ENCODE assay signal across 10 mouse cellular contexts in the genomic region with DNA sequence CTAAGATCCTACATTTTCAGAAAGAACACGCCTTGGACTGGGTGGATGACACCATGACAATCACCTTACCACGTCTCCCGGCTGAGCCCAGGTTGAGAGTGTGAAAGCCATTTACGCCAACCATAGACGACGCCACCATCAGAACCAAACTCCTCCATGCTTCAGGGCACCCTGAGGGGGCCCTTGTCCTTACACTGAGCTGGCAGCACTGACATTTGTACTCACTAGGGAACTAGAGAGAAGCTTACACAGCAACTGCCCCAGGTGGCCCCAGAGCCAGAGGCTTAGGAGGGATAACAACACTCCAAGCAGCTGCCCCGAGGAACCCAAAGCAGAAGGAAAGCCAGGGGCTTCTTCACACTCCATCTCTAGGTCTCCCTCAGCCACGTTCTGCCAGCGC. TPM values are rescaled to one million over a fixed set of nuclear protein-coding genes. Genes with fewer than 3 reads are reported as not detected.
DNase-seq lines count a peak whose midpoint lies in the region; ATAC-seq and TF ChIP-seq lines count a peak whose summit lies in the region.
"Had no signal": no experiment of that assay in that cellular context is flagged by ENCODE, and none has a peak within 500 bp of the region (broad histone marks: within the 10 kb centered on the region; RNA-seq: fewer than 3 reads in every experiment).

No protein-coding gene starts in this region.

- no peak for DNase-seq in forebrain, embryonic 11.5 days (ENCODE audit: low spot score)
- DNase-seq in forebrain, embryonic 14.5 days (ENCODE audit: low spot score), result no peak
- no peak for DNase-seq in lung, embryonic 14.5 days
- no peak for DNase-seq in lung, postnatal 10 days
- DNase-seq in adrenal gland, adult 8-10 months, result no peak
- no peak for DNase-seq in left cerebral cortex, postnatal 10 days (ENCODE audit: extremely low spot score in 1 of 2, low spot score in 2 of 2)
- DNase-seq: cerebellum, adult 18-20 months had no signal

- no peak for ATAC-seq in forebrain, embryonic 11.5 days (replicated peaks; ENCODE audit: low FRiP score)
- no peak for ATAC-seq in forebrain, embryonic 14.5 days
- ATAC-seq in lung, embryonic 14.5 days (ENCODE audit: insufficient read depth), result no peak
- no peak for ATAC-seq in hindbrain, embryonic 16.5 days
- no peak for ATAC-seq in neural tube, embryonic 13.5 days (ENCODE audit: low read depth)

- H3K4me3 ChIP-seq in forebrain, embryonic 11.5 days (ENCODE audit: low read depth, low read length), result peak overlapping the region; percentile 1; the same call in 1 of the 2 replicates
- H3K4me3 ChIP-seq in forebrain, embryonic 14.5 days (ENCODE audit: low read depth, low read length), result no peak overlapping the region
- peak overlapping the region; percentile 85; the same call in 1 of the 2 replicates for H3K4me3 ChIP-seq in lung, embryonic 14.5 days (ENCODE audit: low read depth, low read length)
- H3K4me3 ChIP-seq in hindbrain, embryonic 16.5 days (ENCODE audit: low read length), result no peak overlapping the region
- no peak overlapping the region for H3K4me3 ChIP-seq in neural tube, embryonic 13.5 days
- H3K4me3 ChIP-seq: layer of hippocampus, adult 2 months had no signal

- no peak overlapping the region for H3K27ac ChIP-seq in forebrain, embryonic 11.5 days (ENCODE audit: low read depth, low read length)
- H3K27ac ChIP-seq in forebrain, embryonic 14.5 days (ENCODE audit: low read depth, low read length), result no peak overlapping the region
- H3K27ac ChIP-seq in lung, embryonic 14.5 days (ENCODE audit: low read depth), result peak overlapping the region; percentile 95
- no peak overlapping the region for H3K27ac ChIP-seq in hindbrain, embryonic 16.5 days (ENCODE audit: low read depth, low read length)
- H3K27ac ChIP-seq in neural tube, embryonic 13.5 days (replicated peaks), result 0 out of 2 replicates have a peak overlapping the region, but pooled peaks have one; percentile 92
- H3K27ac ChIP-seq: layer of hippocampus, adult 2 months had no signal

- TF ChIP-seq CTCF in lung, embryonic 14.5 days (IDR thresholded peaks at IDR 0.05; ENCODE audit: low read depth), result no peak

- intact Hi-C loops in left cerebral cortex, postnatal 10 days (cut with DNase I), result no loop called here

- H3K27me3 ChIP-seq in forebrain, embryonic 11.5 days (ENCODE audit: control insufficient read depth, insufficient read depth, low read length), result no peaks in the 10 kb centered on the region
- no peaks in the 10 kb centered on the region for H3K27me3 ChIP-seq in forebrain, embryonic 14.5 days (replicated peaks; ENCODE audit: control insufficient read depth, insufficient read depth, low read length)
- H3K27me3 ChIP-seq in lung, embryonic 14.5 days (ENCODE audit: insufficient read depth, low read length), result no peaks in the 10 kb centered on the region
- no peaks in the 10 kb centered on the region for H3K27me3 ChIP-seq in hindbrain, embryonic 16.5 days (replicated peaks; ENCODE audit: control insufficient read depth, insufficient read depth, low read length)
- no peaks in the 10 kb centered on the region for H3K27me3 ChIP-seq in neural tube, embryonic 13.5 days

- 70% methylated on average over 9 of the region's 9 CpGs for WGBS in forebrain, embryonic 11.5 days
- WGBS in forebrain, embryonic 14.5 days, result 65% methylated on average over 9 of the region's 9 CpGs
- 63% methylated on average over 9 of the region's 9 CpGs for WGBS in lung, embryonic 14.5 days
- WGBS in hindbrain, embryonic 16.5 days, result 66% methylated on average over 9 of the region's 9 CpGs
- WGBS in neural tube, embryonic 13.5 days, result 70% methylated on average over 9 of the region's 9 CpGs

- no peak overlapping the region for H3K9ac ChIP-seq in forebrain, embryonic 11.5 days (ENCODE audit: low read length)
- no peak overlapping the region for H3K9ac ChIP-seq in forebrain, embryonic 14.5 days (ENCODE audit: low read length)
- peak overlapping the region; percentile 13; the same call in 1 of the 2 replicates for H3K9ac ChIP-seq in lung, embryonic 14.5 days
- peak overlapping the region; percentile 7; the same call in 1 of the 2 replicates for H3K9ac ChIP-seq in hindbrain, embryonic 16.5 days (ENCODE audit: low read depth, low read length)
- H3K9ac ChIP-seq in neural tube, embryonic 13.5 days, result peak overlapping the region; percentile 90; the same call in 1 of the 2 replicates

- peaks cover 3% of the 10 kb centered on the region; the same call in 1 of the 2 replicates for H3K36me3 ChIP-seq in forebrain, embryonic 11.5 days (ENCODE audit: control insufficient read depth, insufficient read depth, low read length)
- H3K36me3 ChIP-seq in forebrain, embryonic 14.5 days (ENCODE audit: control insufficient read depth, insufficient read depth, low read length), result peaks cover 26% of the 10 kb centered on the region
- H3K36me3 ChIP-seq in lung, embryonic 14.5 days (ENCODE audit: insufficient read depth), result peaks cover 32% of the 10 kb centered on the region
- peaks cover 13% of the 10 kb centered on the region for H3K36me3 ChIP-seq in hindbrain, embryonic 16.5 days (ENCODE audit: control insufficient read depth, insufficient read depth, low read length)
- H3K36me3 ChIP-seq in neural tube, embryonic 13.5 days, result peaks cover 24% of the 10 kb centered on the region

- H3K4me2 ChIP-seq in forebrain, embryonic 11.5 days (ENCODE audit: low read depth, low read length, severe bottlenecking), result no peak overlapping the region
- H3K4me2 ChIP-seq in forebrain, embryonic 14.5 days (ENCODE audit: low read length), result no peak overlapping the region
- H3K4me2 ChIP-seq in lung, embryonic 14.5 days, result peak overlapping the region; percentile 72
- no peak overlapping the region for H3K4me2 ChIP-seq in hindbrain, embryonic 16.5 days (ENCODE audit: low read length)
- peak overlapping the region; percentile 81 for H3K4me2 ChIP-seq in neural tube, embryonic 13.5 days

- H3K4me1 ChIP-seq in forebrain, embryonic 11.5 days (replicated peaks; ENCODE audit: control insufficient read depth, insufficient read depth, low read length), result peaks cover 20% of the 10 kb centered on the region; the same call in 1 of the 2 replicates
- peaks cover 16% of the 10 kb centered on the region for H3K4me1 ChIP-seq in forebrain, embryonic 14.5 days (ENCODE audit: control insufficient read depth, insufficient read depth, low read length)
- peaks cover 7% of the 10 kb centered on the region for H3K4me1 ChIP-seq in lung, embryonic 14.5 days (ENCODE audit: insufficient read depth)
- peaks cover 40% of the 10 kb centered on the region for H3K4me1 ChIP-seq in hindbrain, embryonic 16.5 days (ENCODE audit: control insufficient read depth, insufficient read depth, low read depth, low read length)
- H3K4me1 ChIP-seq in neural tube, embryonic 13.5 days (replicated peaks), result peaks cover 62% of the 10 kb centered on the region

- H3K9me3 ChIP-seq in forebrain, embryonic 11.5 days (ENCODE audit: control insufficient read depth, low read length), result no peaks in the 10 kb centered on the region
- no peaks in the 10 kb centered on the region for H3K9me3 ChIP-seq in forebrain, embryonic 14.5 days (replicated peaks; ENCODE audit: control insufficient read depth, low read length)
- no peaks in the 10 kb centered on the region for H3K9me3 ChIP-seq in lung, embryonic 14.5 days (ENCODE audit: low read depth, low read length)
- H3K9me3 ChIP-seq in hindbrain, embryonic 16.5 days (ENCODE audit: control insufficient read depth, low read length), result no peaks in the 10 kb centered on the region
- H3K9me3 ChIP-seq in neural tube, embryonic 13.5 days, result no peaks in the 10 kb centered on the region

RNA-seq across cellular contexts. Expression of gene Adcy6, which starts 3.1 kb away (rescaled TPM):
- polyA plus RNA-seq in forebrain, embryonic 11.5 days (2014; fragmentation: Nextera tagmentation; extraction: Ambion mirVana), result 11.2 and 12.3 TPM in 2 replicates
- 6.4 and 10.4 TPM in 2 replicates for polyA plus RNA-seq in forebrain, embryonic 14.5 days (2014; fragmentation: Nextera tagmentation; extraction: Ambion mirVana)
- 20.5 and 21.8 TPM in 2 replicates for polyA plus RNA-seq in lung, embryonic 14.5 days (2014; fragmentation: Nextera tagmentation; extraction: Ambion mirVana)
- 9.1 and 10.1 TPM in 2 replicates for polyA plus RNA-seq in hindbrain, embryonic 16.5 days (2015; fragmentation: Nextera tagmentation; extraction: Ambion mirVana)
- 10.4 and 10.7 TPM in 2 replicates for polyA plus RNA-seq in neural tube, embryonic 13.5 days (2015; fragmentation: Nextera tagmentation; extraction: Ambion mirVana)
- 10 to 100 TPM; 35.2 to 66.9 (median 56.7) TPM for total RNA-seq in adrenal gland, adult 8-10 months (2022)
- 10 to 100 TPM; 37.1 to 38.1 TPM for total RNA-seq in left cerebral cortex, postnatal 10 days (2021)

RNA-seq across cellular contexts. Expression of gene Cacnb3, which starts 23.9 kb away (rescaled TPM):
- 45.3 and 46.9 TPM in 2 replicates for polyA plus RNA-seq in forebrain, embryonic 11.5 days (2014; fragmentation: Nextera tagmentation; extraction: Ambion mirVana)
- polyA plus RNA-seq in forebrain, embryonic 14.5 days (2014; fragmentation: Nextera tagmentation; extraction: Ambion mirVana), result 75.9 and 95.4 TPM in 2 replicates
- polyA plus RNA-seq in lung, embryonic 14.5 days (2014; fragmentation: Nextera tagmentation; extraction: Ambion mirVana), result 24.6 and 28.9 TPM in 2 replicates
- 129 and 141 TPM in 2 replicates for polyA plus RNA-seq in hindbrain, embryonic 16.5 days (2015; fragmentation: Nextera tagmentation; extraction: Ambion mirVana)
- polyA plus RNA-seq in neural tube, embryonic 13.5 days (2015; fragmentation: Nextera tagmentation; extraction: Ambion mirVana), result 124 and 137 TPM in 2 replicates
- total RNA-seq in adrenal gland, adult 8-10 months (2022), result 10 to 100 TPM; 13.4 to 19.6 (median 15.7) TPM
- total RNA-seq in left cerebral cortex, postnatal 10 days (2021), result 100 to 1,000 TPM; 173 to 185 TPM

RNA-seq across cellular contexts. Expression of gene 4930415O20Rik, which starts 35.9 kb away (rescaled TPM):
- polyA plus RNA-seq in forebrain, embryonic 11.5 days (2014; fragmentation: Nextera tagmentation; extraction: Ambion mirVana), result not detected in 2 replicates
- not detected in 2 replicates for polyA plus RNA-seq in forebrain, embryonic 14.5 days (2014; fragmentation: Nextera tagmentation; extraction: Ambion mirVana)
- polyA plus RNA-seq in lung, embryonic 14.5 days (2014; fragmentation: Nextera tagmentation; extraction: Ambion mirVana), result 0.50 TPM in 1 of 2 replicates, not detected in the other
- polyA plus RNA-seq in hindbrain, embryonic 16.5 days (2015; fragmentation: Nextera tagmentation; extraction: Ambion mirVana), result 0.30 and 0.31 TPM in 2 replicates
- polyA plus RNA-seq in neural tube, embryonic 13.5 days (2015; fragmentation: Nextera tagmentation; extraction: Ambion mirVana), result not detected in 2 replicates
- not detected for total RNA-seq in adrenal gland, adult 8-10 months (2022)
- total RNA-seq in left cerebral cortex, postnatal 10 days (2021), result not detected
- total RNA-seq: layer of hippocampus, adult 2 months had no signal

RNA-seq across cellular contexts. Expression of gene Ccnt1, which starts 36.0 kb away (rescaled TPM):
- 62.2 and 67.0 TPM in 2 replicates for polyA plus RNA-seq in forebrain, embryonic 11.5 days (2014; fragmentation: Nextera tagmentation; extraction: Ambion mirVana)
- polyA plus RNA-seq in forebrain, embryonic 14.5 days (2014; fragmentation: Nextera tagmentation; extraction: Ambion mirVana), result 51.3 and 61.7 TPM in 2 replicates
- 57.7 and 58.5 TPM in 2 replicates for polyA plus RNA-seq in lung, embryonic 14.5 days (2014; fragmentation: Nextera tagmentation; extraction: Ambion mirVana)
- polyA plus RNA-seq in hindbrain, embryonic 16.5 days (2015; fragmentation: Nextera tagmentation; extraction: Ambion mirVana), result 58.9 and 69.4 TPM in 2 replicates
- 68.7 and 76.3 TPM in 2 replicates for polyA plus RNA-seq in neural tube, embryonic 13.5 days (2015; fragmentation: Nextera tagmentation; extraction: Ambion mirVana)
- total RNA-seq in adrenal gland, adult 8-10 months (2022), result 10 to 100 TPM; 45.2 to 56.6 (median 46.5) TPM
- 10 to 100 TPM; 42.0 to 50.2 TPM for total RNA-seq in left cerebral cortex, postnatal 10 days (2021)

RNA-seq across cellular contexts. Expression of gene Ddx23, which starts 56.0 kb away (rescaled TPM):
- 24.2 and 31.2 TPM in 2 replicates for polyA plus RNA-seq in forebrain, embryonic 11.5 days (2014; fragmentation: Nextera tagmentation; extraction: Ambion mirVana)
- polyA plus RNA-seq in forebrain, embryonic 14.5 days (2014; fragmentation: Nextera tagmentation; extraction: Ambion mirVana), result 18.2 and 24.3 TPM in 2 replicates
- 27.2 and 28.7 TPM in 2 replicates for polyA plus RNA-seq in lung, embryonic 14.5 days (2014; fragmentation: Nextera tagmentation; extraction: Ambion mirVana)
- polyA plus RNA-seq in hindbrain, embryonic 16.5 days (2015; fragmentation: Nextera tagmentation; extraction: Ambion mirVana), result 17.8 and 19.7 TPM in 2 replicates
- polyA plus RNA-seq in neural tube, embryonic 13.5 days (2015; fragmentation: Nextera tagmentation; extraction: Ambion mirVana), result 20.5 and 21.7 TPM in 2 replicates
- 100 to 1,000 TPM in 1 of 4 experiments, 10 to 100 TPM in 3; 68.9 to 100 (median 85.6) TPM for total RNA-seq in adrenal gland, adult 8-10 months (2022)
- total RNA-seq in left cerebral cortex, postnatal 10 days (2021), result 10 to 100 TPM; 55.8 to 58.2 TPM

Comparison
In these comparisons a context has a peak if more than half of its experiments do, and no peak if none do; other contexts are left out.
1. H3K4me3 ChIP-seq: peak in forebrain, embryonic 11.5 days (single experiment) and lung, embryonic 14.5 days (single experiment); none in forebrain, embryonic 14.5 days (single experiment), hindbrain, embryonic 16.5 days (single experiment) and neural tube, embryonic 13.5 days (single experiment).
2. H3K27ac ChIP-seq: peak in lung, embryonic 14.5 days (single experiment) and neural tube, embryonic 13.5 days (single experiment); none in forebrain, embryonic 11.5 days (single experiment), forebrain, embryonic 14.5 days (single experiment) and hindbrain, embryonic 16.5 days (single experiment).
3. H3K4me2 ChIP-seq: peak in lung, embryonic 14.5 days (single experiment) and neural tube, embryonic 13.5 days (single experiment); none in forebrain, embryonic 11.5 days (single experiment), forebrain, embryonic 14.5 days (single experiment) and hindbrain, embryonic 16.5 days (single experiment).
4. H3K9ac ChIP-seq: peak in lung, embryonic 14.5 days (single experiment), hindbrain, embryonic 16.5 days (single experiment) and neural tube, embryonic 13.5 days (single experiment); none in forebrain, embryonic 11.5 days (single experiment) and forebrain, embryonic 14.5 days (single experiment).